Mouse (Mus musculus) large intestine, adult 2 months (tissue): ENCODE measurements around the gene Bst1. TPM values are rescaled to one million over a fixed set of nuclear protein-coding genes. Genes with fewer than 3 reads are reported as not detected.
A peak's percentile ranks its signal among the peaks of the same experiment; 100 is the strongest.

Source experiments
- DNase-seq: peaks from one replicate; pipeline ENCODE4 v3.0.0-alpha.2; 2012; ENCODE audit warnings: low read depth, low spot score
- WGBS: fragments of 180-500 bp; shearing (Covaris S2); methylation state at CpG from one replicate; pipeline ENCODE4 v1.1.7; 2018; 5-methylcytosine and 5-hydroxymethylcytosine counted together
- polyA plus RNA-seq: library from polyadenylated mRNA; depleted of rRNA; stranded (reverse); fragments of >200 nt; gene quantifications from 2 replicates; pipeline ENCODE4 v1.2.3, GENCODE M21; 2012

The Bst1 gene
- polyA plus RNA-seq, 1 experiment, result 28.4 TPM

DNA sequence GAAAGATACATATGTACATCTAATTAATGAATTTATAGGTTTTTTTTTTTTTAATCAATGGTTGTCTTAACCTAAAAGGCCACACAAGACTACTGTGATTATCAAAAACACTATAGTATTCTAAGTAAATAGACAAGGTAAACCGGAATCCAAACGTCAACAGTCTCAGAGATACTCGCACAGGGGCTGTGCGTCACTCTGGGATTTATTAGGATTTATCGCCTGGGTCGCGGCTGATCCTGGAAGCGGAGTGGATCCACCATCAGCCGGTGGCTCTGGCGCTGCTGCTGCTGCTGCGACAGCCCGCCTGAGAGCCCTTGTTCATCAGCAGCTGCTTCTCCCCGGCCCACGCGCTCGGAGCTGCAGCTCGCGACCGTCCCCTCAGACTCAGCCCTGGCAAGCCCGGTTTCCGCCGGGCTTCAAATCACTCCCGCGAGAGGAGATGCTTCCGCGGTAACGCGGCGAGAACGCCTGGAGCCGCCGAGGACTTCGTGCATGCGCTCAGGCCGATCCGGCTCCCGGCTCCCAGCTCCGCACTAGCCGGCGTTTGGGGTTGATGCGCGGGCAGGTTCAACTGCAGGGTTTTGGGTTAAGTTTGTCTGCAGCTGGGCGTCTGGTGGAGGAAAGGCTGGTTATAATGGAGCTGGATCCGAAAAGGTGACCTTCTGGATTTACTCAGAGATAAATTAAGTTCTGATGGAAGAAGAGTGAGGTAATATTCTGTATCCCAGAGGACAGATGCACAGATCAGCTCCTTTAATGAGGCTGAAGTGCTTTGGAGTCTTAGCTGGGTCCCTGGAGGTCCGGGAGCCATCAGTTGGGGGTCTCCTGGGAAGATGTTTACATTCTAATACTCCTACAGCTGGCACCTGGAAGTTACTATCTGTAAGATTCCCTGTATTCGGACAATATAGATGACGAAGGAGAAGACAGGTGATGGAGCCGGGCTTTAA is 10.7 kb upstream of the Bst1 start:
- 5% methylated on average over 48 of the region's 48 CpGs for WGBS

GRCm38 (mm10) chr5:43810427-43811062 is 8.1 kb upstream of the Bst1 start:
- WGBS, result 58% methylated on average over 1 of the region's 1 CpGs
- no peak for DNase-seq

More for the DNA sequence above, 10.7 kb upstream of the Bst1 start:
- no peak for DNase-seq

DNA sequence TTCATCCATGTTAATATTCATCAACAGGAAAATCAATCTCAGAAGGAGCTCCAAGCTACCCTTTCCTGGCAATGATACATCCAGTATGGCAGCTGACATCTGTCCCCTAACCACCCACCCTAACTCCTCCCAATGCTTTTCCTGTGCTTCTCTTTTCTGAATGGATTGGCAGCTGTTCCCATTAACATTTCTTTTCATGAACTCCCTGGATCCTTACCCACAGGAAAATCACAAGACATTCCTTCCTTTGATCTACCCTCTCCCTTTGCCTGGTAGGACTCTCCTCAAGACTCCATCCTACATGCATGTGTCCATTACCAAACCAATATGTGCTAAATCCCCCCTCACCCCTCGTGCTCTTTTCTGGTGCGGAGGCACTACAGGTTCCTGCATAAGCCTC is 4.1 kb upstream of the Bst1 start:
- DNase-seq, result no peak
- WGBS, result 92% methylated on average over 2 of the region's 2 CpGs

- no peak for DNase-seq
- WGBS, result 43% methylated on average over 1 of the region's 1 CpGs
These were observed 2.9 kb upstream of the Bst1 start for GRCm38 (mm10) chr5:43815769-43816168.

GRCm38 (mm10) chr5:43820785-43821184 is 2.1 kb downstream of the Bst1 start:
- 91% methylated on average over 11 of the region's 11 CpGs for WGBS

GRCm38 (mm10) chr5:43821538-43821937 is 2.9 kb downstream of the Bst1 start, which contains the start of gene Fbxl5:
Gene Fbxl5, minus strand, starts transcription at chr5:43821638.
- no peak for DNase-seq
- WGBS, result 92% methylated on average over 19 of the region's 19 CpGs

More at GRCm38 (mm10) chr5:43820785-43821184, 2.1 kb downstream of the Bst1 start:
- no peak for DNase-seq

- WGBS, result 95% methylated on average over 8 of the region's 8 CpGs
- no peak for DNase-seq
These were observed 3.5 kb downstream of the Bst1 start for GRCm38 (mm10) chr5:43822199-43822598.

GRCm38 (mm10) chr5:43822824-43823223 is 4.1 kb downstream of the Bst1 start:
- WGBS, result 56% methylated on average over 3 of the region's 3 CpGs
- no peak for DNase-seq

DNA sequence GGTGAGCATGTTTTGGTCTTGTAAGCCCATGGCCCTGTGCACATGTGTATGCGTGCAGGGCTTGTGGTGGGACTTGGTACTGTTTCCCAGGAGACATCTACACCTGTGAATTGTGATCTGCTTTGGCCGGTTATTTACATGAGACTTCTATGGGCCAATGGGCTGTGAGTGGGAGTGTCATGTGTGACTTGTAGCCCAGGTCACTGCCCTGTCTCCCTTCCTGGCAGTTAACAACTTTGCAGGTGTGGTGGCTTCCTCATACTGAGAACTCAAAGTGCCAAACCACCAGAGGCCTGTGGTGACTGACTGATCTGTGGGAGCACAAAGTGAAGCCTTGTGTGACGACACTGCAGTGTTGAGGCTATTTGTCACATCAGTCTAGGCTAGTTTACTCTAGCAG is 5.9 kb downstream of the Bst1 start:
- DNase-seq, result peak; percentile 67
- WGBS, result 37% methylated on average over 3 of the region's 3 CpGs

DNA sequence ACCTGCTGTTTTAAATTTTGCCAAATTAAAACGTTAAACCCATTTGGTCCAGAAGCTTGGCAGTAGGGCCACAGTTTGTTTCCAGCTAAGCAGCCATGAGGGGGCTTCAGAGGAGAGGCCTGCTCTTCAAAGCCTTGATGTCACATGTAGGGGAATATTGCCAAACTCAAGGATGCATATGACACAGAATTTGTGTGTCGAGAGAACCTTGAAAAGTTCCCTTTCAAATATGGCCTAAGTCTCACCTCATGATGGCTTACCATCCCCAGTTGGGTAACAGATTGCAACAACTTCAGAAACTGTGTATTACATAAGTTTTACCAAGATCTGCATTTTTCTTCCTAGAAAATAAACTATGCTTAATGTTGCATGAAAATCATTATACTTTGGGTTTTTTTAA is 8.2 kb downstream of the Bst1 start:
- no peak for DNase-seq
- WGBS, result 85% methylated on average over 2 of the region's 2 CpGs

DNA sequence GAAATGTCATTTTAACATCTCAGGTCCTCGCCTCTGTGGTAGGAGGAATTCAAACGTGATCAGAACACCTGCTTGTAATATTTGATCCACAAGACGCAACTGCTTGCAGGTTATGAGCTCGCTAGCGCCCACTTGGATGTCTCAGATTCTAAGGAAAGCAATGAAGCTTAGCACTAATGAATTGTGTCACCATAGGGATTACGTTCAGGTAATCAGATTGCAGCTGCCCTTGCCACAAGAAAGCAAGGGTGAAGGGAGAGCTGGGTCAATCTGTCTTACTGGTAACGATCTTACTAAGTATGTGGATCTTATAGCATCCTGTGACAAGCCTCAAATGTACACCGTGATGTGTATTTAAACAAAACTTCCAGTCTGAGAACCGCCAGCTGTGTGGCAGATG is 8.7 kb downstream of the Bst1 start:
- WGBS, result 61% methylated on average over 9 of the region's 9 CpGs
- no peak for DNase-seq

- WGBS, result 77% methylated on average over 7 of the region's 7 CpGs
- DNase-seq, result no peak
These were observed 17.9 kb downstream of the Bst1 start for GRCm38 (mm10) chr5:43836590-43836989.

- 43% methylated on average over 5 of the region's 5 CpGs for WGBS
- no peak for DNase-seq
These were observed 18.7 kb downstream of the Bst1 start for GRCm38 (mm10) chr5:43837372-43837771.

GRCm38 (mm10) chr5:43841144-43842010 is 22.7 kb downstream of the Bst1 start:
- DNase-seq, result no peak
- 1% methylated on average over 11 of the region's 11 CpGs for WGBS

- 19% methylated on average over 5 of the region's 5 CpGs for WGBS
- no peak for DNase-seq
These were observed 23.3 kb downstream of the Bst1 start for GRCm38 (mm10) chr5:43842011-43842285.

DNA sequence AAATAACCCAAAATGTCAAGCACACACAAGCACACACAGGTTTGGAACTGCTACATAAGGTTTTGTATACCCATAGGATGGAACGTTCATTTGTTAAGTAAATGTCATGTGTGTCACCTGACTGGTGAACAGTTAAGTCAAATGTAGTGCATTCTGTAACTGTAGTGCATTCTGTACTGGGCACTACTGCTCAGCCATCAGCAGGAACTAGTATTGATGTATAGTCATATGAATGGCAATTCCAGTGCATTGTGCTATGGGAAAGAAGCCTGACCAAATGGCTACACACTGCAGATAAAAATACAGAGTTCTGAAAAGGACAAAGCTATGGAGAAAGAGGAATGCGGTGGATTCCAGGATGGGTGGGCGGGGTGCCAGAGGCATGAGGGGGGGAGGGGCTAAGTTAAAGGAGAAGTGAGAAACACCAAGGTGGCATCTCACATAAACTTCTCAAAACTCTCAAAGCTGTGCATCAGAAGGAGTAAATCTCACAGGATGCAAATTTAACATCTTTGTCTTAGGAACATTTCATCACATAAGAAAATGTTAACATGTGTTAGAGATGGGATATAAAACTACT is 24.0 kb downstream of the Bst1 start:
- DNase-seq, result no peak

DNA sequence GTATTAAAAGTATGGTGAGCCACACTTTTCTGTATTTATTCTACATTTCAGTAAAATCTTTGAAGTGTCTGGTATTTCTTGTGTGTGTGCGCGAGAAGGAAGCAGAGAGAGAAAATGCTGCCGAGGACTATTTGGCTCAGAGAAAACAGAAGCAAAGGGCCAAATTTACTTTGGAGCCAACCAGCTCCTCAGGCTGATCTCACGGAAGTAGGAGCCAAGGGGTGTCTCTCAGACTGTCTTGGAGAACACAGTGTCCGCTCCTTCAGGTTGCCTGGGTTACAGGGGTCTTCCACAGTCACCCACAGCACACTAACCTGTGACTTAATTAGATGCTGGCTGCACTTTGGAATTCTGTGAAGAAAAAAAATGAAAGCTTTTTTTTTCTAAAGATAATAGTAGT is 26.4 kb downstream of the Bst1 start:
- 73% methylated on average over 5 of the region's 5 CpGs for WGBS
- no peak for DNase-seq

More for the DNA sequence above, 24.0 kb downstream of the Bst1 start:
- WGBS, result 56% methylated on average over 3 of the region's 3 CpGs

GRCm38 (mm10) chr5:43845646-43846045 is 27.0 kb downstream of the Bst1 start:
- DNase-seq, result no peak
- WGBS, result 61% methylated on average over 1 of the region's 1 CpGs

- DNase-seq, result no peak
- 81% methylated on average over 2 of the region's 2 CpGs for WGBS
These were observed 27.5 kb downstream of the Bst1 start for GRCm38 (mm10) chr5:43846227-43846626.

DNA sequence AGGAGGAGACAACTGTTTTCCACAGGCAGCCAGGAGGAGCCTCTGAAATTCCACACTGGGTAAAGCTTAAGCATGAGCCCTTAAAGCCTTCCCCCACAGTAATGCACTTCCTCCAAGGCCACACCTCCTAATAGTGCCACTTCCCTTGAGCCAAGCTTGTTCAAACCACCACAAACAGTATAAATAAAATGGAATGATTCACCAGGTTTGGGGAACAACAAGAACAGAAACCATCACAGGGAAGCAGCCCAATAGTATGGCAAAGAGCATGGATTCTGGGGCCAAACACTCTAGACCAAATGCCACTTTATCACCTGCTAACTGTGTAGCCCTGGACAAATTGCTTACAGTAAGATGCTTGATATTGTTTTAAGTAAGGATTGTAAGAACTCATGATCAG is 28.9 kb downstream of the Bst1 start:
- DNase-seq, result no peak
